Mouse (Mus musculus) liver, adult 2 months (tissue): ENCODE measurements at regions not wholly inside any gene's neighbourhood (a gene's known extent, or its start where the extent isn't known, plus 50 kb on each side); places are given as distances from the start of the nearest gene placed in this dataset.

ENCODE experiments used
- CTCF ChIP-seq: fragments of 200-500 bp; IDR thresholded peaks from 2 replicates; pipeline ENCODE4 v1.5.1; 2011; ENCODE audit warnings: low read depth, low read length, control low read depth
- POLR2A ChIP-seq: fragments of 200-500 bp; IDR thresholded peaks from 2 replicates; pipeline ENCODE4 v1.6.1; 2011; ENCODE audit warnings: low read length, control low read depth; ENCODE audit not compliant: insufficient read depth; ENCODE audit errors: extremely low read depth

- no peak for TF ChIP-seq CTCF
- TF ChIP-seq POLR2A, result no peak
Observed at GRCm38 (mm10) chr17:87522500-87523091, 75.9 kb upstream of the Calm2 start.
